ENCODE assay signal across 9 mouse cellular contexts in the genomic region with DNA sequence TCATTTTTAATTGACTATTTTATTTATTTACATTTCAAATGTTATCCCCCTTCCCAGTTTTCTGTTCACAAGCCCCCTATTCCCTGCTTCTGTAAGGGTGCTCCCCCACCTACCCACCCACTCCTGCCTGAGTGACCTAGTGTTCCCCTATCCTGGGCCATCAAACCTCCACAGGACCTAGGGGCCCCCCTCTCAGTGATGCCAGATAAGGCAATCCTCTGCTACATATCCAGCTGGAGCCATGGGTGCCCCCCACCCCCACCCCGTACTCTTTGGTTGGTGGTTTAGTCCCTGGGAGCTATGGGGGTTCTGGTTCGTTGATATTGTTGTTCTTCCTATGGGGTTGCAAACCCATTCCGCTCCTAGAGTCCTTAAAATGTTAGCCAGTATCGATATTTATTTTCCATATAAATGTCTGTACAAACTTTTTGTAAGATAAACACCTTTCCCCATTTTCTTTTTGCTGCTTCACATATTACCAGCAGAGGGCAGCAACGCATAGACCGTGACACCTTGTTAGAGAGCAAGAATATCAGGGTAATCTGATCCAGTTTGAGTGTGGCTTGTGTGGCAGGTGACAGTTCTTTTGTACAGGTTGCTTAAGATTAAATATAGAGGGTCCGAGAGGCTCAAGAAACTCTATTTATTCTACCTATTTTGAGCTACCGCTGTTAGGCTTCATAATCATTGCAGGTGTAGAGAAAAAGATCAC.
A peak's percentile ranks its signal among the peaks of the same experiment; 100 is the strongest.
DNase-seq lines count a peak whose midpoint lies in the region; ATAC-seq and TF ChIP-seq lines count a peak whose summit lies in the region.
"Had no signal": no experiment of that assay in that cellular context is flagged by ENCODE, and none has a peak within 500 bp of the region (broad histone marks: within the 10 kb centered on the region; RNA-seq: fewer than 3 reads in every experiment).

No protein-coding gene starts in this region.

- H3K4me3 ChIP-seq in liver, adult 2 months (ENCODE audit: insufficient read depth, low read depth, low read length), result no peak overlapping the region
- no peak overlapping the region for H3K4me3 ChIP-seq in liver, embryonic 12.5 days
- no peak overlapping the region for H3K4me3 ChIP-seq in forebrain, embryonic 13.5 days
- H3K4me3 ChIP-seq in liver, postnatal 0 days (ENCODE audit: low read depth, low read length), result no peak overlapping the region
- H3K4me3 ChIP-seq: liver, embryonic 13.5 days had no signal

- no peaks in the 10 kb centered on the region for H3K27me3 ChIP-seq in liver, adult 2 months (ENCODE audit: control insufficient read depth, insufficient read depth, low read length)
- H3K27me3 ChIP-seq in liver, embryonic 12.5 days (replicated peaks), result no peaks in the 10 kb centered on the region
- no peaks in the 10 kb centered on the region for H3K27me3 ChIP-seq in forebrain, embryonic 13.5 days
- H3K27me3 ChIP-seq in liver, postnatal 0 days (ENCODE audit: insufficient read depth, low read length), result no peaks in the 10 kb centered on the region
- H3K27me3 ChIP-seq: liver, embryonic 13.5 days had no signal

- no peaks in the 10 kb centered on the region for H3K79me2 ChIP-seq in liver, adult 2 months (ENCODE audit: control insufficient read depth, insufficient read depth, low read length)

- no peaks in the 10 kb centered on the region for H3K36me3 ChIP-seq in liver, adult 2 months (ENCODE audit: control insufficient read depth, insufficient read depth, low read length)
- no peaks in the 10 kb centered on the region for H3K36me3 ChIP-seq in liver, embryonic 12.5 days
- H3K36me3 ChIP-seq in forebrain, embryonic 13.5 days (ENCODE audit: poor library complexity, severe bottlenecking), result no peaks in the 10 kb centered on the region
- H3K36me3 ChIP-seq in liver, postnatal 0 days (replicated peaks; ENCODE audit: insufficient read depth, low read length), result no peaks in the 10 kb centered on the region
- H3K36me3 ChIP-seq: liver, embryonic 13.5 days had no signal

- no peak overlapping the region for H3K4me2 ChIP-seq in liver, embryonic 12.5 days
- no peak overlapping the region for H3K4me2 ChIP-seq in forebrain, embryonic 13.5 days
- no peak overlapping the region for H3K4me2 ChIP-seq in liver, postnatal 0 days (ENCODE audit: low read depth, low read length)
- H3K4me2 ChIP-seq: liver, embryonic 13.5 days had no signal

- H3K4me1 ChIP-seq in liver, adult 2 months (ENCODE audit: control insufficient read depth, insufficient read depth, low read length), result no peaks in the 10 kb centered on the region
- no peaks in the 10 kb centered on the region for H3K4me1 ChIP-seq in liver, embryonic 12.5 days
- no peaks in the 10 kb centered on the region for H3K4me1 ChIP-seq in forebrain, embryonic 13.5 days
- no peaks in the 10 kb centered on the region for H3K4me1 ChIP-seq in liver, postnatal 0 days (ENCODE audit: insufficient read depth)
- H3K4me1 ChIP-seq: liver, embryonic 13.5 days had no signal

- TF ChIP-seq POLR2A in liver, adult 2 months (IDR thresholded peaks at IDR 0.05; ENCODE audit: extremely low read depth, insufficient read depth, low read length), result no peak

- no peaks in the 10 kb centered on the region for H3K9me3 ChIP-seq in liver, embryonic 12.5 days (replicated peaks)
- no peaks in the 10 kb centered on the region for H3K9me3 ChIP-seq in forebrain, embryonic 13.5 days (replicated peaks)
- H3K9me3 ChIP-seq in liver, postnatal 0 days (ENCODE audit: low read length), result no peaks in the 10 kb centered on the region
- H3K9me3 ChIP-seq: liver, embryonic 13.5 days had no signal

- H3K9ac ChIP-seq in liver, adult 2 months (ENCODE audit: low read depth, low read length), result no peak overlapping the region
- no peak overlapping the region for H3K9ac ChIP-seq in liver, embryonic 12.5 days
- H3K9ac ChIP-seq in forebrain, embryonic 13.5 days, result no peak overlapping the region
- no peak overlapping the region for H3K9ac ChIP-seq in liver, postnatal 0 days (replicated peaks)
- H3K9ac ChIP-seq: liver, embryonic 13.5 days had no signal

- peak; percentile 30 for DNase-seq in liver, adult 2 months (ENCODE audit: extremely low read depth, low read depth, low spot score)
- DNase-seq in brain, embryonic 18.5 days (ENCODE audit: low read depth, low spot score), result peak; percentile 26
- DNase-seq in kidney, postnatal 14 days, result peak; percentile 35
- no peak for DNase-seq in liver, postnatal 0 days
- DNase-seq in right cerebral cortex, postnatal 14 days, result peak; percentile 25
- DNase-seq in gastrocnemius, postnatal 10 days, result no peak
- DNase-seq: liver, embryonic 13.5 days had no signal

- TF ChIP-seq EP300 in liver, postnatal 0 days (IDR thresholded peaks at IDR 0.05; ENCODE audit: low read depth), result no peak

- no peak for ATAC-seq in liver, embryonic 12.5 days
- ATAC-seq in forebrain, embryonic 13.5 days, result peak; percentile 83
- ATAC-seq in liver, postnatal 0 days, result no peak

- no peak overlapping the region for H3K27ac ChIP-seq in liver, adult 2 months (replicated peaks; ENCODE audit: insufficient read depth, low read depth, low read length)
- no peak overlapping the region for H3K27ac ChIP-seq in liver, embryonic 12.5 days
- H3K27ac ChIP-seq in forebrain, embryonic 13.5 days, result no peak overlapping the region
- no peak overlapping the region for H3K27ac ChIP-seq in liver, postnatal 0 days (ENCODE audit: low read depth)
- H3K27ac ChIP-seq: liver, embryonic 13.5 days had no signal

- 23% methylated on average over 8 of the region's 8 CpGs for WGBS in liver, adult 2 months
- WGBS in liver, embryonic 12.5 days (ENCODE audit: insufficient replicate concordance), result 23% methylated on average over 8 of the region's 8 CpGs
- WGBS in forebrain, embryonic 13.5 days, result 24% methylated on average over 8 of the region's 8 CpGs
- 27% methylated on average over 8 of the region's 8 CpGs for WGBS in liver, postnatal 0 days (ENCODE audit: insufficient replicate concordance)

- peak; percentile 20; the same call in 1 of the 2 replicates for TF ChIP-seq CTCF in liver, adult 2 months (IDR thresholded peaks at IDR 0.05; ENCODE audit: low read depth, low read length)
- peak; percentile 69 for TF ChIP-seq CTCF in liver, postnatal 0 days (IDR thresholded peaks at IDR 0.05; ENCODE audit: low read depth)

Comparison
In these comparisons a context has a peak if more than half of its experiments do, and no peak if none do; other contexts are left out.
1. DNase-seq: peak in liver, adult 2 months (single experiment), brain, embryonic 18.5 days (single experiment), kidney, postnatal 14 days (single experiment) and right cerebral cortex, postnatal 14 days (single experiment); none in liver, postnatal 0 days (single experiment) and gastrocnemius, postnatal 10 days (single experiment).